Mouse (Mus musculus) gastrocnemius, postnatal 14 days (tissue): ENCODE measurements around the gene Miox. TPM values are rescaled to one million over a fixed set of nuclear protein-coding genes. Genes with fewer than 3 reads are reported as not detected.

Experiments used
- DNase-seq: peaks from one replicate; pipeline ENCODE4 v3.0.0; 2021; ENCODE audit warnings: mixed read lengths
- intact Hi-C: fragments of 180-260 bp; cut with DNase I; formaldehyde crosslinking; loops from one replicate; pipeline ENCODE4 v1.15.1; 2025; ENCODE audit warnings: low total_unique reads
- total RNA-seq, 2 experiments: library from RNA; stranded (reverse); gene quantifications; 2 replicates each; pipeline ENCODE4 v1.2.3; 2021

Gene Miox
- total RNA-seq, 2 experiments from 2014 or later: not detected

DNA sequence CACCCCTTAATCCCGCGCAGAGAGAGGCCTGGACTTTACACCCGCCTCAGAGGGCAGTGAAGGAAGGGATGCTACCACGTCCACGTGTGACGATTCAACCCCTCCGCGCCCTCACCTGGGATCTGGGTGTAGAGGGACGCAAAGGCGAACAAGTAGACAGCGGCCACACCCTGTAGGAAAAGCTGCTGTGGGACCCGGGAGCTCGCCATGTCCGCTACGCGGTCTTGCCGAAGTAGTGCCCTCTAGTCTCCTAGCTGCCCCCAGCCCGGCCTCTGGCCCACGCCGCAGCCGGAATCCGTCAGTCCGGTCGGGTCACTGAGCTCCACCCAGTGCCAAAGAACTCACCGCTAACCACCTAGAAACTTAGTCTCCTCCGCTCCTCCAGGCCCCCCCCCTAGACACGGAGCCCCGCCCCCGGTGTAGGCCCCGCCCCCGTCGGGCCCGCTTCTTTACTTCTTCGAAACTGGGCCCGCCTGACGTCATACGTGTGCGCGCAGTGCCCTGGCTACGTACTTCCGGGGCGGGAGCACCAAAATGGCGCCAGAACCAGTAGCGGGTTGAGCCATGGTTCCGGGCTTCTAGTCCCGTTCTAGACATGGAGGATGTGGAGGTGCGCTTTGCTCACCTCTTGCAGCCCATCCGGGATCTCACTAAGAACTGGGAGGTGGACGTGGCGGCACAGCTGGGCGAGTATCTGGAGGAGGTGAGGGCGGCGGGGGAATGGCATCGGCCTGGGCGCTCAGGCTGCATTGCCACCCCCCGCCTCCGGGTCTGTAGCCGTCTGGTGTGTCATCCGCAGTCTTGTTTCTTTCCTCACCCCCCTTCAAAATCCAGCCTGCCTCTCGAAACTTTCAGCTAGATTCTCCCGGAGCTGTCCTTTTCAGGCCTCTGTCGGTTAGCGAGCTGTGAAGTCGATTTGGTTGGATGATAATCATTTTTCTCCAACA lies 21.3 kb downstream of the Miox start, which contains the start of the genes Lmf2 and Ncaph2:
Gene Lmf2 (minus strand): TSS at position 419 of the 947 bp plus-strand sequence.
Gene Ncaph2 (plus strand): TSS at position 479 of the 947 bp plus-strand sequence.
- peak; percentile 95 for DNase-seq
- intact Hi-C loops: no loop called here

- peak; percentile 73 for DNase-seq
- intact Hi-C loops: no loop called here
Measured at GRCm38 (mm10) chr15:89356372-89356771, 22.2 kb downstream of the Miox start.

GRCm38 (mm10) chr15:89358784-89359183 lies 24.6 kb downstream of the Miox start:
- intact Hi-C loops: no loop called here
- DNase-seq: no peak

DNA sequence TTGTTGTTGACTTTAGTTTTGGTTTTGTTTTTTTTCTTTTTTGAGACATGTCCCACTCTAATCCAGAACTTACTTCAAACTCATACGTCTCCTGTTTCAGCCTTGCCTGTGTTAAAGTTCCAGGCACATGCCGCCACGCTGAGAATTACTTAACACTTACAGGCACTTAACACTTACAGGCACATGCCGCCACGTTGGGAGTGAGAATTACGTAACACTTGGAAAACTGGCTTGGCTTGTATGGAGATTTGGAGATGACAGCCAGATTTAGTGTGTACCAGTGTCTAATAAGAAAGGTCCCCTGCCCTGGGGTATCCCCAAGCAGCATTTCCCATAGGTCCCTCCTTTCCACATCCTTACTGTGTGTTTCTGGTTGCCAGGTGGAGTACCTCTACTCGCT lies 28.9 kb downstream of the Miox start:
- DNase-seq: no peak
- intact Hi-C loops: no loop called here

DNA sequence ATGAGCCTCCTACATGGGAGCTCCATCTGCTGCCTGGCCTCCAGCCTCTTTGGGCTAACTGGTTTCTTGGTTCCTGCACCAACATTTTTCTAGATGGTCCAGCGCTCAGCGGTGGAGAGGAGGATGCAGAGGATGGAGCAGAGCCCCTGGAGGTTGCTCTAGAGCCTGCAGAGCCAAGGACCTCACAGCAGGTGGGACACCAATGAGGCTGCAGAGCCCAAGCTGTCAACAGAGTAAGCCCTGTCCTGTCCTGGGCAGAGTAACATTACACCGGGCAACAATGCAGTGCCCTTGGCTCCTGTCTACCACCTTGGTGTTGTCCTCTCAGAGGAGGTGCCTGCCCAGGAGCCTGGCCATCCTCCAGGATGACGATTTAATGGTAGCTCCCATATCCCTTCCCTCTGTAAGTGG lies 30.9 kb downstream of the Miox start:
- no peak for DNase-seq
- intact Hi-C loops: no loop called here

DNA sequence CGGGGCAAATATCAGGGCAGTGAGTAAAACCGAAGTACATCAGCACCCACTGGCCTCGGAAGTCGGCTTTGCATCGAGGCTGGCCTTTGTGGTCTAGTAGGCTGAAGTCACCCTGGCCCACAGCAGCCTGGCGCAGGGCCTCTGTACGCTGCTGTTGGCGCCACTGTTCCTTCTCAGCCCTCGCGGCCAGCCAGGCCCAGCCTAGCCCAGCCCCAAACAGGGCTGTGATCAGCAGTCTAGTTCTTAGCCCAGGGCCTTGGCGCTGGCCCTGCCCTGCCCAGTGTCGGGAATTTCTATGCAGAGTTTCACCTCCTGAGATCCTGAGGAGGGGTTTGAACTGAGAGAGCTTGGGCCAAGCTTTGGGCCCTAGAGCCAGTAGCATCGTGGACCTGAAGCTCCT lies 37.9 kb downstream of the Miox start:
- no peak for DNase-seq
- intact Hi-C loops: no loop called here

DNA sequence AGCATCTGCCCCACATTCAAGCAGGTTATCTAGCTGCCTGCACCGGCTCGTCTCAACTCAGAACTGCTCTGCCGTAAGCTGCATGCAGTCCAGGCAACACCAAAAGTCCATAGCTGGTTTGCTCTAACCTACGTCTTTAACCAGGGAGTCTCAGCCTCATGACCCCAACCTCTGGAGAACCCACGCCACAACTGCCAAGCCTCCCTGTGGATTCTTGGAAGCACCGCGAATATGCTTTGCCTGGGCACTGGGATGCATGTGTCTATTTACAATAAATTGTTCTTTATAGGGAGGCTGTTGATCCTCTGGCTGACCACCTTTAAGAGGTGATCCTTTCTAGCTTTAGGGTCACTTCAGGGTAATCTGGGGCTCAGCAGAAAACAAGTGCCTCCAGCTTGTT lies 38.3 kb downstream of the Miox start:
- DNase-seq: no peak

GRCm38 (mm10) chr15:89373027-89373761 lies 39.0 kb downstream of the Miox start:
- intact Hi-C loops: no loop called here

More for the DNA sequence above, 38.3 kb downstream of the Miox start:
- intact Hi-C loops: no loop called here

DNA sequence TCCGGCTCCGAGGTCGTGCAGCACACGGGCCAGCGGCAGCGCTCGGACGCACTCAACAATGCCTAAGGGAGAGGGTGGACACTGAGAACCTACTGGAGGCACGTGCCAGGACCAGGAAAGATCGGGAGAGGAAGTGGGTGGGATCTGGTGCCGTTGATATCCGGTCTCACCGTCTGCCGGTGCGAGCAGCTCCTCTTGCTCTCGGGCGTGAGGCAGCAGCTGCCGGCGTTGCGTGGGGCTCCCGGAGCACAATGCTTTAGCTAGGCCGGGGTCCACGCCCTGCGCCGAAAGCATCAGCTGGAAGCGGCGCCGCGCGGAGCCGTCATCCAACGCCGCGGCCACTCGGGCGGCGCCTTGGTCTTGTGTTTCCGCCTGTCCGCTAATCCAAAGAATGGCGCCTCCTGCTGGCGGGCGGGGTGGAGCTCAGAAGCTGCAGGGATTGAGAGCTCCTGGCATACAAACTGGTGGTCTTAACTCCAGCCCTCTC lies 39.6 kb downstream of the Miox start, which contains the start of gene Sco2:
Gene Sco2 (minus strand): TSS at position 85 of the 487 bp plus-strand sequence.
- intact Hi-C loops: no loop called here

More at GRCm38 (mm10) chr15:89373027-89373761, 39.0 kb downstream of the Miox start:
- peak; percentile 85 for DNase-seq

DNA sequence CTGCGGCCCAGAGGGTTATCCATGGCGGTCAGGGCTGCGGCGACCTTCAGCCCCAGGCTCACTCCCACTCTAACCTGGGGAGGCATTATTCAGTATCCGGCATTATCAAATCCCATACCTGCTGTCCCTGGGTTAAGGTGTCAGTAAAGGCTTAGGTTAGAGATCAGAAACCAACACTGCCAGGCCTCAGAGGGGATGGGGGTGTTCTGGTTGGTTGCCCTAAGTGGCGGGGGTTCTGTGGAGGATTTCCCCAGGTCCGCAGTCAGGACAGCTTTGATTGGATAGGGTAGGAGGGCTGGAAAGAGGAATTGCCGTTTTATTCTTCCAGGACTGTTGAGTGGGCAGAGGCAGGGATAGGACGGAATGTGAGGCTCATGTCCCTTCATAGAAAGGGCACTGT lies 40.1 kb downstream of the Miox start:
- no peak for DNase-seq
- intact Hi-C loops: no loop called here

More for the DNA sequence above, 39.6 kb downstream of the Miox start, which contains the start of gene Sco2:
- DNase-seq: peak; percentile 95

GRCm38 (mm10) chr15:89374801-89375534 lies 40.8 kb downstream of the Miox start:
- no peak for DNase-seq
- intact Hi-C loops: no loop called here

- intact Hi-C loops: no loop called here
Measured at GRCm38 (mm10) chr15:89376040-89376439, 41.8 kb downstream of the Miox start.

DNA sequence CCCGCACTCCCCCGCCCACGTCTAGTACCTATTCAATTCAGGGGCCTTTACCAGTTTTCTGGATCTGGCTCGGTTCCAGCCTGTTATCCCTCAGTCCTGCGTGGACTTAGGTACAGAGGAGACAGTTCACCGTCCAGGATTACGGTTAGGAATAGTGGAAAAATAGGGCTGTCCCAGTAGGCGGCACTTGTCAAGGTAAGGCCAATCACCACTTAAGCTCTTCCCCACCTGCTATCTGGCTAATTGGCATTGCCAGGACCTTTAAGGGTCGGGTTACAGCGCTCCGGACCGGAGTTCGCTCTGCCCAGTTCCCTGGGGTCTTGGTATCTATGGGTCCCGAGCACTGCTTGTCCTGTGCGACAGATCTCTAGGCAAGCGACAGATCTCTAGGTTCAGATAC lies 42.8 kb downstream of the Miox start, which contains the start of gene Tymp:
Gene Tymp (minus strand): TSS at position 83 of the 400 bp plus-strand sequence.
- DNase-seq: no peak
- intact Hi-C loops: no loop called here

More at GRCm38 (mm10) chr15:89376040-89376439, 41.8 kb downstream of the Miox start:
- no peak for DNase-seq

- intact Hi-C loops: no loop called here
Measured at GRCm38 (mm10) chr15:89377362-89377761, 43.2 kb downstream of the Miox start.

GRCm38 (mm10) chr15:89377938-89378828 lies 44.0 kb downstream of the Miox start:
- intact Hi-C loops: no loop called here
- no peak for DNase-seq

More at GRCm38 (mm10) chr15:89377362-89377761, 43.2 kb downstream of the Miox start:
- DNase-seq: no peak

GRCm38 (mm10) chr15:89378831-89379401 lies 44.7 kb downstream of the Miox start, which contains the start of gene Odf3b:
TSS of gene Odf3b (minus strand) at chr15:89379282.
- DNase-seq: no peak
- intact Hi-C loops: no loop called here

GRCm38 (mm10) chr15:89379429-89379828 lies 45.2 kb downstream of the Miox start:
- intact Hi-C loops: no loop called here
- DNase-seq: no peak

DNA sequence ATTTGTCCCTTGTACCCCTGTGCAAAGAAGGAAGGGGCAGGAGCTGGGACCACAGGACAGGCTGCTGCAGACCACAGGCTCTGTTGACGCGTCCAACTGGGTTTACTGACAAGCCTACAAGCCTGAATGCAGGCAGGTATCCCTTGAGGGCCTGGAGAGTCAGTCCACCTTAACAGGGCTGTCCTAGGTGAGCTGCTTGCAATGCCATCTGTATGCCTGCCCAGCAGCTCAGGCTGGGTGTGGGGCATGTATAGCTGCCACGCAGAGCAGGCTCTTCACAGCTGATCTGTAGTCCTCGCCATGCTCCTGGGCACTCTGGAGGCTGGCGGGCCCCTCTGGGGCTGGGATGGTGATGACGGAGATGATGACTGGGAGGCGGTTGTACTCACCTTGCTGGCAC lies 50.4 kb downstream of the Miox start, which contains the start of gene Klhdc7b:
Gene Klhdc7b (plus strand): TSS at position 301 of the 400 bp plus-strand sequence.
- DNase-seq: no peak
- intact Hi-C loops: no loop called here
